Mouse (Mus musculus): Measurements from ENCODE around the gene Sctr. TPM values are rescaled to one million over a fixed set of nuclear protein-coding genes. Genes with fewer than 3 reads are reported as not detected.

The Sctr gene
- polyA plus RNA-seq, 1 experiment: 1.2 TPM

GRCm38 (mm10) chr1:120072900-120073299 lies 66.2 kb downstream of the Sctr start:
- DNase-seq (ENCODE audit: low read depth): peak; percentile 16
- TF ChIP-seq CTCF (IDR thresholded peaks at IDR 0.05; ENCODE audit: borderline replicate concordance, extremely low read depth, insufficient read depth, insufficient read length): no peak
- TF ChIP-seq POLR2A (IDR thresholded peaks at IDR 0.05; ENCODE audit: borderline replicate concordance, extremely low read depth, insufficient read depth, insufficient read length, poor library complexity, severe bottlenecking): no peak

GRCm38 (mm10) chr1:120073519-120074306 lies 67.0 kb downstream of the Sctr start, which contains the start of gene Tmem37:
TSS of gene Tmem37 (minus strand) at chr1:120074074.
- TF ChIP-seq CTCF (IDR thresholded peaks at IDR 0.05; ENCODE audit: borderline replicate concordance, extremely low read depth, insufficient read depth, insufficient read length) (no peak), POLR2A (IDR thresholded peaks at IDR 0.05; ENCODE audit: borderline replicate concordance, extremely low read depth, insufficient read depth, insufficient read length, poor library complexity, severe bottlenecking) (no peak)
- DNase-seq (ENCODE audit: low read depth): peak; percentile 64

GRCm38 (mm10) chr1:120074307-120074702 lies 67.6 kb downstream of the Sctr start:
- no peak for DNase-seq (ENCODE audit: low read depth)
- no peak for TF ChIP-seq CTCF (IDR thresholded peaks at IDR 0.05; ENCODE audit: borderline replicate concordance, extremely low read depth, insufficient read depth, insufficient read length)
- TF ChIP-seq POLR2A (IDR thresholded peaks at IDR 0.05; ENCODE audit: borderline replicate concordance, extremely low read depth, insufficient read depth, insufficient read length, poor library complexity, severe bottlenecking): no peak

- no peak for DNase-seq (ENCODE audit: low read depth)
- TF ChIP-seq POLR2A (IDR thresholded peaks at IDR 0.05; ENCODE audit: borderline replicate concordance, extremely low read depth, insufficient read depth, insufficient read length, poor library complexity, severe bottlenecking) (no peak), CTCF (IDR thresholded peaks at IDR 0.05; ENCODE audit: borderline replicate concordance, extremely low read depth, insufficient read depth, insufficient read length) (no peak)
Measured at GRCm38 (mm10) chr1:120074931-120075330, 68.2 kb downstream of the Sctr start.

GRCm38 (mm10) chr1:120075507-120075906 lies 68.8 kb downstream of the Sctr start:
- TF ChIP-seq CTCF (IDR thresholded peaks at IDR 0.05; ENCODE audit: borderline replicate concordance, extremely low read depth, insufficient read depth, insufficient read length): no peak
- TF ChIP-seq POLR2A (IDR thresholded peaks at IDR 0.05; ENCODE audit: borderline replicate concordance, extremely low read depth, insufficient read depth, insufficient read length, poor library complexity, severe bottlenecking): no peak
- DNase-seq (ENCODE audit: low read depth): no peak

GRCm38 (mm10) chr1:120077746-120078410 lies 71.2 kb downstream of the Sctr start:
- TF ChIP-seq CTCF (IDR thresholded peaks at IDR 0.05; ENCODE audit: borderline replicate concordance, extremely low read depth, insufficient read depth, insufficient read length) (no peak), POLR2A (IDR thresholded peaks at IDR 0.05; ENCODE audit: borderline replicate concordance, extremely low read depth, insufficient read depth, insufficient read length, poor library complexity, severe bottlenecking) (no peak)
- peak; percentile 68 for DNase-seq (ENCODE audit: low read depth)

- DNase-seq (ENCODE audit: low read depth): no peak
- no peak for TF ChIP-seq POLR2A (IDR thresholded peaks at IDR 0.05; ENCODE audit: borderline replicate concordance, extremely low read depth, insufficient read depth, insufficient read length, poor library complexity, severe bottlenecking)
- no peak for TF ChIP-seq CTCF (IDR thresholded peaks at IDR 0.05; ENCODE audit: borderline replicate concordance, extremely low read depth, insufficient read depth, insufficient read length)
Measured at GRCm38 (mm10) chr1:120080632-120081031, 73.9 kb downstream of the Sctr start.

- no peak for TF ChIP-seq POLR2A (IDR thresholded peaks at IDR 0.05; ENCODE audit: borderline replicate concordance, extremely low read depth, insufficient read depth, insufficient read length, poor library complexity, severe bottlenecking)
- TF ChIP-seq CTCF (IDR thresholded peaks at IDR 0.05; ENCODE audit: borderline replicate concordance, extremely low read depth, insufficient read depth, insufficient read length): no peak
- no peak for DNase-seq (ENCODE audit: low read depth)
Measured at GRCm38 (mm10) chr1:120082957-120083585, 76.4 kb downstream of the Sctr start.

GRCm38 (mm10) chr1:120083921-120084517 lies 77.3 kb downstream of the Sctr start:
- DNase-seq (ENCODE audit: low read depth): no peak
- TF ChIP-seq POLR2A (IDR thresholded peaks at IDR 0.05; ENCODE audit: borderline replicate concordance, extremely low read depth, insufficient read depth, insufficient read length, poor library complexity, severe bottlenecking) (no peak), CTCF (IDR thresholded peaks at IDR 0.05; ENCODE audit: borderline replicate concordance, extremely low read depth, insufficient read depth, insufficient read length) (no peak)

- DNase-seq (ENCODE audit: low read depth): no peak
- no peak for TF ChIP-seq CTCF (IDR thresholded peaks at IDR 0.05; ENCODE audit: borderline replicate concordance, extremely low read depth, insufficient read depth, insufficient read length)
- TF ChIP-seq POLR2A (IDR thresholded peaks at IDR 0.05; ENCODE audit: borderline replicate concordance, extremely low read depth, insufficient read depth, insufficient read length, poor library complexity, severe bottlenecking): no peak
Measured at GRCm38 (mm10) chr1:120085696-120086095, 79.0 kb downstream of the Sctr start.

GRCm38 (mm10) chr1:120086644-120087043 lies 80.0 kb downstream of the Sctr start:
- no peak for TF ChIP-seq CTCF (IDR thresholded peaks at IDR 0.05; ENCODE audit: borderline replicate concordance, extremely low read depth, insufficient read depth, insufficient read length)
- peak; percentile 14 for DNase-seq (ENCODE audit: low read depth)
